Comparison of ENCODE assay signal across 16 mouse cellular contexts in the genomic region with DNA sequence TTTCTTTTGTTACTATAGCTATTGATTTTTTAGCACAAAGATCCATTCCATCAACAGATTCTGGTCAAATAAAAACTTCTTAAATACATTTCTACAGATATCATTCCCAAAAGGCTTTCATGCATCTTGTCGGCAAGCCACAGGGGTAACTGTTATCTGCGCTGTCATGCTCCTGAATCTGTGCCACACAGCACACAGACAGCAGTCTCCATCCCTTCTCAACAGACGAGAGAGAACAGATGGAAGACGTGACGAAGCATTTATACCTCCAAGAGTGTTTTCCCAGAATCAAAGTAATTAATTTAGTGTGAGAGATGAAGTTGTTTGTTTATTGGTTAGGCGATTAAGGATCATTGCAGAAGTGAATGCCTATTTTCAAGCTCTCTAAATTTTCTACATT.
DNase-seq lines count a peak whose midpoint lies in the region; ATAC-seq and TF ChIP-seq lines count a peak whose summit lies in the region.
"Had no signal": no experiment of that assay in that cellular context is flagged by ENCODE, and none has a peak within 500 bp of the region (broad histone marks: within the 10 kb centered on the region; RNA-seq: fewer than 3 reads in every experiment).

No protein-coding gene starts in this region.

- H3K36me3 ChIP-seq in midbrain, embryonic 14.5 days (ENCODE audit: control insufficient read depth, insufficient read depth, low read length), result no peaks in the 10 kb centered on the region
- H3K36me3 ChIP-seq in midbrain, embryonic 16.5 days (ENCODE audit: control insufficient read depth, insufficient read depth, low read length), result no peaks in the 10 kb centered on the region
- H3K36me3 ChIP-seq in forebrain, postnatal 0 days (ENCODE audit: insufficient read depth), result no peaks in the 10 kb centered on the region
- no peaks in the 10 kb centered on the region for H3K36me3 ChIP-seq in limb, embryonic 10.5 days
- H3K36me3 ChIP-seq: embryonic facial prominence, embryonic 12.5 days; limb, embryonic 12.5 days; liver, embryonic 15.5 days; midbrain, embryonic 12.5 days had no signal

- 61% methylated on average over 6 of the region's 6 CpGs for WGBS in midbrain, embryonic 14.5 days
- WGBS in midbrain, embryonic 16.5 days, result 60% methylated on average over 6 of the region's 6 CpGs
- 51% methylated on average over 6 of the region's 6 CpGs for WGBS in forebrain, postnatal 0 days
- WGBS in limb, embryonic 10.5 days, result 78% methylated on average over 6 of the region's 6 CpGs

- no peak for TF ChIP-seq CTCF in forebrain, postnatal 0 days (IDR thresholded peaks at IDR 0.05; ENCODE audit: low read depth)

- no peaks in the 10 kb centered on the region for H3K27me3 ChIP-seq in midbrain, embryonic 14.5 days (ENCODE audit: control insufficient read depth, insufficient read depth, low read length)
- no peaks in the 10 kb centered on the region for H3K27me3 ChIP-seq in midbrain, embryonic 16.5 days (ENCODE audit: control insufficient read depth, insufficient read depth, low read depth, low read length)
- H3K27me3 ChIP-seq in forebrain, postnatal 0 days (ENCODE audit: insufficient read depth, low read length), result no peaks in the 10 kb centered on the region
- no peaks in the 10 kb centered on the region for H3K27me3 ChIP-seq in limb, embryonic 10.5 days (ENCODE audit: low read depth, poor library complexity, severe bottlenecking)
- H3K27me3 ChIP-seq: embryonic facial prominence, embryonic 12.5 days; limb, embryonic 12.5 days; liver, embryonic 15.5 days; midbrain, embryonic 12.5 days had no signal

- no peak overlapping the region for H3K9ac ChIP-seq in midbrain, embryonic 14.5 days (replicated peaks; ENCODE audit: low read length)
- no peak overlapping the region for H3K9ac ChIP-seq in midbrain, embryonic 16.5 days (ENCODE audit: low read depth, low read length)
- H3K9ac ChIP-seq in forebrain, postnatal 0 days, result no peak overlapping the region
- H3K9ac ChIP-seq: embryonic facial prominence, embryonic 12.5 days; limb, embryonic 12.5 days; liver, embryonic 15.5 days; midbrain, embryonic 12.5 days had no signal

- no peak overlapping the region for H3K27ac ChIP-seq in midbrain, embryonic 14.5 days (replicated peaks; ENCODE audit: low read depth, low read length)
- no peak overlapping the region for H3K27ac ChIP-seq in midbrain, embryonic 16.5 days (ENCODE audit: low read length)
- no peak overlapping the region for H3K27ac ChIP-seq in forebrain, postnatal 0 days (ENCODE audit: low read depth, low read length)
- no peak overlapping the region for H3K27ac ChIP-seq in limb, embryonic 10.5 days
- H3K27ac ChIP-seq: embryonic facial prominence, embryonic 12.5 days; kidney, postnatal 0 days; limb, embryonic 12.5 days; liver, embryonic 15.5 days; midbrain, embryonic 12.5 days had no signal

- peak; percentile 6 to 19 for DNase-seq in frontal cortex, postnatal 36 days (ENCODE audit: low spot score in 2 of 2)
- no peak for DNase-seq in frontal cortex, postnatal 14 days (ENCODE audit: low spot score in 2 of 2)
- DNase-seq in midbrain, embryonic 14.5 days, result peak; percentile 34
- DNase-seq in cerebellum, adult 8-10 months, result peak; percentile 7
- peak; percentile 55 for DNase-seq in forebrain, postnatal 0 days
- no peak for DNase-seq in limb, embryonic 10.5 days (ENCODE audit: low spot score)
- DNase-seq: adrenal gland, postnatal 14 days; heart, adult 18-20 months; lung, postnatal 36 days; spleen, adult 18-20 months had no signal

- H3K4me3 ChIP-seq in midbrain, embryonic 14.5 days (replicated peaks; ENCODE audit: low read depth, low read length), result no peak overlapping the region
- H3K4me3 ChIP-seq in midbrain, embryonic 16.5 days (ENCODE audit: low read depth, low read length), result no peak overlapping the region
- no peak overlapping the region for H3K4me3 ChIP-seq in forebrain, postnatal 0 days (ENCODE audit: low read depth, low read length)
- H3K4me3 ChIP-seq in limb, embryonic 10.5 days, result no peak overlapping the region
- H3K4me3 ChIP-seq: embryonic facial prominence, embryonic 12.5 days; limb, embryonic 12.5 days; liver, embryonic 15.5 days; midbrain, embryonic 12.5 days had no signal

- no peaks in the 10 kb centered on the region for H3K4me1 ChIP-seq in midbrain, embryonic 14.5 days (ENCODE audit: control insufficient read depth, insufficient read depth, low read length)
- no peaks in the 10 kb centered on the region for H3K4me1 ChIP-seq in midbrain, embryonic 16.5 days (ENCODE audit: control insufficient read depth, insufficient read depth, low read length)
- no peaks in the 10 kb centered on the region for H3K4me1 ChIP-seq in forebrain, postnatal 0 days (ENCODE audit: insufficient read depth)
- H3K4me1 ChIP-seq in limb, embryonic 10.5 days, result 0 out of 2 replicates have a peak, but pooled peaks cover 2% of the 10 kb centered on the region
- H3K4me1 ChIP-seq: embryonic facial prominence, embryonic 12.5 days; limb, embryonic 12.5 days; liver, embryonic 15.5 days; midbrain, embryonic 12.5 days had no signal

- no peak for ATAC-seq in midbrain, embryonic 14.5 days (ENCODE audit: low FRiP score, low TSS enrichment)
- no peak for ATAC-seq in midbrain, embryonic 16.5 days
- peak; percentile 84 for ATAC-seq in forebrain, postnatal 0 days

- H3K4me2 ChIP-seq in midbrain, embryonic 14.5 days (ENCODE audit: low read length), result no peak overlapping the region
- no peak overlapping the region for H3K4me2 ChIP-seq in midbrain, embryonic 16.5 days (ENCODE audit: low read length)
- no peak overlapping the region for H3K4me2 ChIP-seq in forebrain, postnatal 0 days (ENCODE audit: low read depth)
- H3K4me2 ChIP-seq: embryonic facial prominence, embryonic 12.5 days; limb, embryonic 12.5 days; liver, embryonic 15.5 days; midbrain, embryonic 12.5 days had no signal

- no peaks in the 10 kb centered on the region for H3K9me3 ChIP-seq in midbrain, embryonic 14.5 days (ENCODE audit: control insufficient read depth, low read length)
- H3K9me3 ChIP-seq in midbrain, embryonic 16.5 days (replicated peaks; ENCODE audit: control insufficient read depth, low read length, poor library complexity, severe bottlenecking), result no peaks in the 10 kb centered on the region
- H3K9me3 ChIP-seq in forebrain, postnatal 0 days (ENCODE audit: low read length), result no peaks in the 10 kb centered on the region
- no peaks in the 10 kb centered on the region for H3K9me3 ChIP-seq in limb, embryonic 10.5 days (replicated peaks)
- H3K9me3 ChIP-seq: embryonic facial prominence, embryonic 12.5 days; limb, embryonic 12.5 days; liver, embryonic 15.5 days; midbrain, embryonic 12.5 days had no signal

Comparison
In these comparisons a context has a peak if more than half of its experiments do, and no peak if none do; other contexts are left out.
1. DNase-seq: peak in frontal cortex, postnatal 36 days (2 of 2), midbrain, embryonic 14.5 days (single experiment), cerebellum, adult 8-10 months (single experiment) and forebrain, postnatal 0 days (single experiment); none in frontal cortex, postnatal 14 days (0 of 2) and limb, embryonic 10.5 days (single experiment).